Mouse (Mus musculus): ENCODE measurements around the gene Eif1. TPM values are rescaled to one million over a fixed set of nuclear protein-coding genes. Genes with fewer than 3 reads are reported as not detected.

Eif1 gene
- polyA plus RNA-seq, 1 experiment: 775 TPM

DNA sequence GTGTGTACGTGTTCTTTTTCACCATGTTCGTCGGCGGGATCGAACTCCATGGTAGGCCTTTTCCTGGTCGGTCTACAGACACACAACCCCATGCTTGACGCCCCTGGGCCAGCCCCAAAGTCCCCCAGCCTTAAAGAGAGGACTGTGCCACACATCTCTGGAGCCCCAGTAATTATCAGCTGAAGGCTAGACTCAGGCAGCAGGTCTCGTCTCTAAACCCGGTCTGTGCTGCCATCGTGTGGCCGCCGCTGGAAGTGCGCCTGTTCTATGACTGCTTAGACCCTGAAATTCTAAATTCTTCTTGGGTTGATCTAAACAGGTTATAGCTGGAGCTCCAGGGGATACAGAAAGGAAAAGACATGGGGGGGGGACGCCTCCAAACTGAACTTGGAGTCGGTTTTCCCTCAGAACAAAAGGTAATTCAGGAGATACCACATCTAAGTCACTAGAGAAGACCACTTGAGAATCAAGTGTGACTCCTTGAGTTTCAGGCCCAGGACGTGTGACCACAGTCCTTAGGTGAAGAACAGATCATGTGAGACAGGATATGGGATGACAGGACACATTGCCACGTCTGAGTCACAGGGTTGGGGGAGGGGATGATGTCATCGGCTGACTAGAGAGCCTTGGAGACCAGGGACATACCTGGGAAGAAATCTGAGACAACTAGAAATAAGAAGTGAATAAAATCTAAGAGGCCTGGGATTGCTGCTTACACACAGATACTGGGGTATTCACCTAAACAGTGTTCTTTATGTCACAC is 21.2 kb upstream of the Eif1 start:
- TF ChIP-seq GATA1 (IDR thresholded peaks at IDR 0.05; ENCODE audit: low read length): no peak

DNA sequence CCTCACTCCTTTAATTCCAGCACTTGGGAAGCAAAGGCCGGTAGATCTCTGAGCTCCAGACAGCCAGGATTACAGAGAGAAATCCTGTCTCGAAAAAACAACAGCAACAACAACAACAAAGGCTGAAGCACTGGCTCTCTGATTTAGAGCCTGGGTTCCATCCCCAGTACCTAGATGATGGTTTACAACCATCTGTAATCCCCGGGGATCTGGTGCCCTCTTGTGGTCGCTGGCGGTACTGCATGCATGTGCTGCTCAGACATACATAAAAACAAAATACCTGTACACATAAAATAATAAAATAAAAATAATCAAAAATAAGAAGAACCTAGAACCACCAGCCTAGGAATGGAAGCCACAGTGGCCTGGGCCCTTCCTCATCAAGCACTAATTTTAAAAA is 19.4 kb upstream of the Eif1 start:
- no peak for TF ChIP-seq GATA1 (IDR thresholded peaks at IDR 0.05; ENCODE audit: low read length)

DNA sequence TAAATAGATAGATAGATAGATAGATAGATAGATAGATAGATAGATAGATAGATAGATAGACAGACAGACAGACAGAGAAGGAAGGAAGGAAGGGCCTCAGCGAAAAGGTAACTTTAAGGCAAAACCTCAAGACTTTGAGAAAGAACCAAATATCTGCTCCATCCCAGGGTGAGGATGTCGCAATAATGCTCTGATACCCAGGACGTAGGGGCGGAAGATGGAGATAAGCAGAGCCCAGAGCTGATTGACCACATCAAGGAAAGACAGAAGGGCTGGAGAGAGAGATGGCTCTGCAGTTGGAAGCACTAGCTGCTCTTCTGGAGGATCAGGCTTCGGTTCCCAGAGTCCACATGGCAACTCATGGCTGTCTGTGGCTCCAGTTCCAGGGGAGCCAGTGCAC is 18.4 kb upstream of the Eif1 start:
- TF ChIP-seq GATA1 (IDR thresholded peaks at IDR 0.05; ENCODE audit: low read length): no peak

DNA sequence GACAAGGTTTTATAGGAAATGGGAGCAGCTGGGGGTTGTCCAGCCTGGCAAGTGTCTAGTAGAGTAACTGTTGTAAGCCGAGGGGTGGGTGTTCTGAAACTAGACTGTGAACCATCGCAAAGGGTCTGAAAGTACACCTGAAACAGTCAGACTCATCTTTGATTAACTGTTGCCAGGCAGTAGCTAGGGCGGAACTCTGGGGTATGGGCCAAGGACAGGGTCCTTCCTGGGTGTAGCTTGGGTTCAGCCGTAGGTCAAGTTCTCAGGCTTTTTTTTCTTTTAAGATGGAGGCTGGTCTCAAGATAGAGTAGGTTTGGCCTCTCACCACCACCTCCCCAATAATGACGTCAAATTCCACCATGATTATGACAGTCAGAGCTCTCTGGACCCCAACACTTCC is 11.8 kb upstream of the Eif1 start:
- no peak for TF ChIP-seq GATA1 (IDR thresholded peaks at IDR 0.05; ENCODE audit: low read length)

DNA sequence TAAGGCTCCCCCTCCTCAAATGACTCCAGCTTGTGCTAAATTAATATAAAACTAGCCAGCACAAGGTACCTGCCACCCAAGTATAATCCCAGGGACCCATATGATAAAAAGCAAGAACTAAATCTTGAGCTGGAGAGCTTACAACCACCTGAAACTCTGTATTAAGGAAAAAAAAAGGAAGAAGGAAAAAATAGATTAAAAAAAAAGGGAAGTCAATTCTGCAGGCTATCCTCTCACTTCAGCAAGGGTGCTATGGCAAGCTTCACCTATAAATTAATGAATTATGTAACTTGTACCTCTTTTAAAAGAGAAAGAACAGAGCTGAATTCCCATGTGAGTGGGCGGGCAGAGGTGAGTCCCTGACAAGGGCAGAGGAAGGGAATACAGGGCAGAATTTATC is 8.0 kb upstream of the Eif1 start:
- no peak for TF ChIP-seq GATA1 (IDR thresholded peaks at IDR 0.05; ENCODE audit: low read length)

DNA sequence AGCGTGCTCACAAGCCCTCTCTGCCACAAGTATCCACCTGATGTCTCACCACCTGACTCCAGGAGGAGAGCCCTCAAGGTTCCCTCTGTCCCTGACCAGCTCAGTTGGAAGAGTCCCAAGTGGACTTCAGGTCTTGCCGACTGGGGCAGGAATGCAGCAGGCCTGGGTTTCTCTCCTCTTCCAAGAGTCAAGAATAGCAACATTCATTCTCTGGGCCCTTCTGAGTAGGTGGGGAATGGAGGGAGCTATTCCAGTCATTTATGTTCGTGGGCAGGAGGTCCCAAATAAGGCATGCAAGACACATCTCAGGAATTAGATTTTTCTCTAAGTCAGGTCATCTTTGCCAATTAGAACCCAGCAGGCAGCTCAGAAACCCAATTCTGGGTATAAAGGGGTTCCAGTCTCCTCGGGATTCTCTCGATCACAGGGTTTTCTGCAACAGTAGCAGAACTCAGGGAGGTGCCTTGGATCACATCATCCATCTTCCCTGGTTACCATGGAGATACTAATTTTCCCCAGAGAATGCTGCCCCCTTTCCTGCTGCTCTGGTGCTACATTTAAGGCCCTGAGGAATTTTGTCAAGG is 7.5 kb upstream of the Eif1 start:
- no peak for TF ChIP-seq GATA1 (IDR thresholded peaks at IDR 0.05; ENCODE audit: low read length)

DNA sequence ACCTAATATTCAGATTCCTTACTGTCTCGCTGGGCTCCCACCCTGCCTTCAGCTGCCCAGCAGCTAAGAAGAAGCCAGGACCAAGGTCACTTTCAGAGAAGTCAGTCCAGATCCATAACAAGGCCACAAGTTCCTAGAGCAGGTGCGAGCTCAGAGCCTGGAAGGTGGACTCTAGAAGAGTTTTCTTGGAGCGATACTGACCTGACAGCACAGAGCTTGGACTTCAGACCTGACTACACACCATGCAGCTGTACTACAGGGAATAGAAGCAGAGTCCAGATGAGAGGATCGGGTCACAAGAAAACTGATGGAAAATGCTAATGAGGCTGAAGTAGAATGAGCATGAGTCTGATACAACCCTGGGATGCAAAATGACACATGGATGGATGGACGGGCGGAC is 6.3 kb upstream of the Eif1 start:
- TF ChIP-seq GATA1 (IDR thresholded peaks at IDR 0.05; ENCODE audit: low read length): no peak

DNA sequence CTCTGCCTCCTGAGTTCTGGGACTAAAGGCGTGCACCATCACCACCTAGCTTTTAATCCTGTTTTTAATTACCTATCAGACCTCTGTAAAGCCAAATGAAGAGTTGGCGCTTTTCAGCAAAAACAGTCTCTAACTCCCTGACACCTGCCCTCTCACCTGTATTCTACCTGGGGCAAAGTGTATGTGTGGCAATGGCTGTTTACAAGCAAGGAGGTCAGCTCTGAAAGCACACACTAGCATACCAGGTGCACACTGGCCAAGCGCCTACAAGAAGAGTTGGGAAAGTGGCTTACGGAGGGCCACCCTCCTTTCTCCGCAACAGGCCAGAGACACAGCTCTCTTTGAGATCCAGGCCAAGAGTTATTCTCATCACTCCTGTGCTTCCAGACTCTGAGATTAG is 4.2 kb upstream of the Eif1 start:
- TF ChIP-seq GATA1 (IDR thresholded peaks at IDR 0.05; ENCODE audit: low read length): no peak

DNA sequence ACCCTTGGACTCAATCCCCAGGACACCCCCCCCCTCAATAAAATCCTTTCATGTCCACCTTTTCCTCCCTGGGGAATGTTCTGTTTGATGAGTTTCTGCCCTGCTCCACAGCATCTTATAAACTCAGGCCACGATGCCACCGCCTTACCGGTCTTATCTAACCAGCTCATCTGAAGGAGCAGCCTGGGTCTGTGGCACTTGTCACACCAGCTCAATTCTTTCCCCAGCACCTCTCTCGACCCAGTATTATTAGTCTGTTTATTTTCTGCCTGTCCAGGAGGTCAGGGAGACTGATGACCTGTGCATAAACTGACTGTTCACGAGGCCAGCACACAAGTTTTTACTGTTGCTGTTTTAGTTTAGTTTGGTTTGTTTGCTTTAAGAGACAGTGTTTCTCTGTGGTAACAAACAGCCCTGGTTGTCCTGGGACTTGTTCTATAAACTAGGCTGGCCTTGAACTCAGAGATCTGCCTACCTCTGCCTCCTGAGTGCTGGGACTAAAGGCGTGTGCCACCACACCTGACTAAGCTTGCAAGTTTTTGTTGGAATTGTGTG is 1.8 kb upstream of the Eif1 start:
- peak; percentile 53 for TF ChIP-seq GATA1 (IDR thresholded peaks at IDR 0.05; ENCODE audit: low read length)

DNA sequence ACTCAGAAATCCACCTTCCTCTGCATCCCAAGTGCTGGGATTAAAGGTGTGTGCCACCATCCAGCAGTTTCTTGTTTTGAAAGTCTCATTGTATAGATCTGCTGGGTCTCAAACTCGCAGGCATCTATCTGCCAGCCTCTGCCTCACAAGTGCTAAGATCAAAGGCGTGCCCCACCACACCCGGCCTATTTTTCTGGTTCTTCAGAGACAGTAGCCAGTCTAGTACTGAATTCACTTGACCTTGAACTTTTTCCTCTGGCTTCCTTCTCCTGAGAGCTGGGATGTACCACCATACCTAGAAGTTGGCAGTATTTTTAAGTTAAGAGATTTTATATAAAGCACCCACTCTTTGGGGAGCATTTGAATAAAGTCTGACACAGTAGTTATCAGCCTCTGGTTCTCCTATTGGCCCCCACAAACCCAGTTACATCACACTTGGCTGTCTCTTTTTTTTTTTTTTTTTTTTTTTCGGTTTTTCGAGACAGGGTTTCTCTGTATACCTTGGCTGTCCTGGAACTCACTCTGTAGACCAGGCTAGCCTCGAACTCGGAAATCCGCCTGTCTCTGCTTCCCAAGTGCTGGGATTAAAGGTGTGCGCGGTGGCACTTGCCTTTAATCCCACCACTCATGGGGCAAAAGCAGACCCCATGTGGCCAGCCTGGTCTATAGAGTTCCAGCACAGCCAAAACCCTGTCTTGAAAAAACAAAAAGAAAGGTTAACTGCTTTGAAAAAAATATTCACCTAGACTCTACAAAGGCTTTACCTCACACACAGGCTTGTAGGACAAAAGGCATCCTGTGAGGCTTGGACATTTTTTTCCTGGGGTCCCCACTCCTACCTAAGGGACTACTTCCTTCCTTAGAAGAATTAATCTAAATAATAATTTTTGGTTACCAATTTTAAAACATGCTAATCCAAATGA is 895 bp upstream of the Eif1 start:
- TF ChIP-seq GATA1 (IDR thresholded peaks at IDR 0.05; ENCODE audit: low read length): no peak

DNA sequence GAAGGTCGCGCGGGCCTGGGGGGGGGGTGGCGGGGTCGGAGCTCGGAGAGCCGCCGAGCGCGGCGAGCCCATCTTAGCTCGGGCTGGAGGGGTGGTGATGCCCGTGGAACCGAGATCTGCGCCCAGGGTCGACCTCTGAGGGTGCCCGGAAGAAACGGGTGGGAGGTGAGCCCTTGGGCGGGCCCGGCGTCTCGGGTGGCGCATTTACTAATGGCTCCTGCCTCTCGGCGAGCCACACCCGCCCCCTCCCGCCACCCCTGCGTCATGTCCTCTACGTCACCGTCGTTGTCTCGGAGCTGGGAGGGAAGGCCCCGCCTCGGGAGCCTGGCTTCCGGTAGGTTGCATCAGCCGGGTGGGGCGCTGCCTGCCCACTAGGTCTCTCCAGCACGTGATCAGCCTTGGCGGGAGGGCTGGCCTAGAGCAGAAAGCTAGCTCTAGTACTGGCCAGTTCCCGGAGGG is 516 bp downstream of the Eif1 start:
- no peak for TF ChIP-seq GATA1 (IDR thresholded peaks at IDR 0.05; ENCODE audit: low read length)

DNA sequence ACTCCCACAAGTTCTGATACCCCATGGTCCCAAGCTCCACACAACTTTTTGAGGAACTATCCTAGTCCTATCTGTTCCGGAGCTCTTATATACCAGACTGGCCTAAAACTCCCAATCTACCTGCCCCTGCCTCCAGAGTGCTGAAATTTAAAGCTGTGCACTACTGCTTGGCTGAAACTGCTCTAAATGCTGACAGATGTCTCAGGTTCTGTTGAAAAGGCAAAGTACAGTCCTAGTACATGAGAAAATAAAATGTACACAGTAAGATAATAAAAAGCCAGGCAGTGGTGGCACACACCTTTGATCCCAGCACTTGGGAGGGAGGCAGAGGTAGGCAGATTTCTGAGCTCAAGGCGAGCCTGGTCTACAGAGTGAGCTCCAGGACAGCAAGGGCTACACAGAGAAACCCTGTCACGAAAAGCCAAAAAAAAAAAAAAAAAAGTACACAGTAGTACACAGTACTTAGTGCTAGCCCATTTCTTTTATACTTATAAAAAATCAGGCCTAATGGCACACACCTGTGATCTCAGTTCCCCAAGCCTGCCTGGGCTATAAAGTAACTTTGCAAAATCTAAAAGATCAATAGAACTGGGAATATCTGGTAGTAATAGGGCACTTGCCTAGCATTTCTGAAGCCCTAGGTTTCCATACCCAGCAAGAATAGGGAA is 3.0 kb downstream of the Eif1 start:
- no peak for TF ChIP-seq GATA1 (IDR thresholded peaks at IDR 0.05; ENCODE audit: low read length)

DNA sequence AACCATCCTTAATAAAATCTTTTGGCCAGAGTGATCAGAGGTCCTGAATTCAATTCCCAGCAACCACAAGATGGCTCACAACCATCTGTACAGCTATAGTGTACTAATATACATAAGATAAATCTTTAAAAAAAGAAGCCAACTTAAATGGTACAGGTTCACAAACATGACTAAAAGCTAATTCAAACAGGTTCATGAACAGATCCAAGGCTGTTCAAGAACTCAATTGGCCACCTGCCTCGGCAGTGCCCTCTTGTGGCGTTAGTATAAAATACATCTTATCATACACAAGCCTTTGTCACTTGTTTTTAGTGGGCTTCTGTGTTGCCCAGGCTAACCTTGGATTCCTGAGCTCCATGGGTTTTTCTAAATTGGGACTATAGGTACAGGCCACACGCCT is 3.9 kb downstream of the Eif1 start:
- TF ChIP-seq GATA1 (IDR thresholded peaks at IDR 0.05; ENCODE audit: low read length): no peak

DNA sequence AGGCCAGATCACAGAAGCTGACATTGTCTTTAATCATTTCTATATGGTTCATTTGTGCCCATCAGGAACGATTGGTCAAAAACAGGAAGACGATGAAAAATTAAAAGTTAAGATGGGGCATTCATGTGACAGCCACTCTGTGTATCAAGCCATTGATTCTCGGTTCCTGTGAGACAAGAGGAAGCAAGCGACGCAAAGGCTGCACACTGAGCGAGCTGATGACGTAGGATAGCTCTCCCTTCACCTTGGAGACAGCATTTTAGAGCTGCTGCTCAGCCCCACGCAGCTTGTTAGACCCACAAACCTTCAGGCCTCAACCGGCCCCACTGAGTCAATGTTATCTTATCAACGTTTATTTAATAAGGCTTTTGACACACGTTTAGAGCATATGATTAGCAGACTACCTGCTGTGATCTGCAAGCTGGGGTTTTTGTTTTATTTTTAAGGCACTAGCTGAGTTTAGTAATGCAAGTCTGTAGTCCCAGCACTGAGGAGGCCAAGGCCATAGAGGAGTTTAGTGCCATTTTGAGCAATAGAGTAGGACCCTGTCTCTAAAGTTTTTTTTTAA is 5.5 kb downstream of the Eif1 start:
- TF ChIP-seq GATA1 (IDR thresholded peaks at IDR 0.05; ENCODE audit: low read length): no peak

DNA sequence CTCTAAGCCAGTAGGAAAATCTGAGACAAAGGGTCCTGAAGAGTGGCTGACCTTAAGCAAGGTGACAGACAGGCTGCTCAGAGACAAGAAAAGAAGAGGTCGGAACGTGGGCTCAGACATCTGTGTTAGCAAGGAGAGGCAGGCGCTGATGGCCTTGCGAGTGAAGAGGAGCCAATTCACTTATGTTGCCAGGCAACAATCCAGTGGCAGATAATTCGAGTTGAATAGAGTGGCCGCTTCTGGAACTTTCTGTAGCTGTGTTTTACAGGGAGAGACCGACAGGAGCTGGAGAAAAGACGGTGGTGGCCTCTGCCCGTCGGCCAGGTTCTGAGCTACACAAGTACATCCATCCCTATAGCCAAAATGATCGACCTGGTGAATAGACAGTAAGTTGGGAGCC is 7.6 kb downstream of the Eif1 start:
- TF ChIP-seq GATA1 (IDR thresholded peaks at IDR 0.05; ENCODE audit: low read length): no peak

Measured in G1E-ER4 (cell line).